Mouse (Mus musculus) limb, embryonic 15.5 days (tissue): ENCODE results near the gene Heyl. TPM values are rescaled to one million over a fixed set of nuclear protein-coding genes. Genes with fewer than 3 reads are reported as not detected.

Source experiments
- ATAC-seq: fragments of 200-750 bp; cut with Nextera tagmentation; 2 replicates; pipeline ENCODE4 v1.8.0; 2017; ENCODE audit warnings: low read depth, moderate TSS enrichment; ENCODE audit not compliant: insufficient number of reproducible peaks, low FRiP score, low TSS enrichment
- H3K27ac ChIP-seq: fragments of 300-500 bp; sonication (generic); 2 replicates; pipeline ENCODE4 v1.5.1; 2015; ENCODE audit warnings: moderate library complexity, mild to moderate bottlenecking, inconsistent platforms
- H3K27me3 ChIP-seq: fragments of 300-500 bp; sonication (generic); 2 replicates; pipeline ENCODE4 v1.6.1; 2015; ENCODE audit warnings: inconsistent platforms
- H3K36me3 ChIP-seq: fragments of 300-500 bp; sonication (generic); 2 replicates; pipeline ENCODE4 v1.6.1; 2015; ENCODE audit warnings: inconsistent platforms
- H3K4me1 ChIP-seq: fragments of 300-500 bp; sonication (generic); 2 replicates; pipeline ENCODE4 v1.6.1; 2015; ENCODE audit warnings: inconsistent platforms
- H3K4me2 ChIP-seq: fragments of 300-500 bp; sonication (generic); 2 replicates; pipeline ENCODE4 v1.6.1; 2015; ENCODE audit warnings: mild to moderate bottlenecking, inconsistent platforms
- H3K4me3 ChIP-seq: fragments of 300-500 bp; sonication (generic); 2 replicates; pipeline ENCODE4 v1.5.1; 2015; ENCODE audit warnings: mild to moderate bottlenecking, inconsistent platforms
- H3K9ac ChIP-seq: fragments of 300-500 bp; sonication (generic); 2 replicates; pipeline ENCODE4 v1.6.1; 2015; ENCODE audit warnings: inconsistent platforms
- H3K9me3 ChIP-seq: fragments of 300-500 bp; sonication (generic); 2 replicates; pipeline ENCODE4 v1.6.1; 2016; ENCODE audit warnings: inconsistent platforms
- WGBS: fragments of 180-500 bp; shearing (Covaris S2); methylation state at CpG from one replicate; pipeline ENCODE4 v1.1.7; 2015; 5-methylcytosine and 5-hydroxymethylcytosine counted together
- polyA plus RNA-seq: library from polyadenylated mRNA; unstranded; fragments of >200 nt; fragmentation: Nextera tagmentation; extraction: Ambion mirVana; gene quantifications from 2 replicates; pipeline ENCODE4 v1.2.1, GENCODE M21; 2015

The Heyl gene
- polyA plus RNA-seq, 1 experiment from 2014 or later = 11.0 TPM

DNA sequence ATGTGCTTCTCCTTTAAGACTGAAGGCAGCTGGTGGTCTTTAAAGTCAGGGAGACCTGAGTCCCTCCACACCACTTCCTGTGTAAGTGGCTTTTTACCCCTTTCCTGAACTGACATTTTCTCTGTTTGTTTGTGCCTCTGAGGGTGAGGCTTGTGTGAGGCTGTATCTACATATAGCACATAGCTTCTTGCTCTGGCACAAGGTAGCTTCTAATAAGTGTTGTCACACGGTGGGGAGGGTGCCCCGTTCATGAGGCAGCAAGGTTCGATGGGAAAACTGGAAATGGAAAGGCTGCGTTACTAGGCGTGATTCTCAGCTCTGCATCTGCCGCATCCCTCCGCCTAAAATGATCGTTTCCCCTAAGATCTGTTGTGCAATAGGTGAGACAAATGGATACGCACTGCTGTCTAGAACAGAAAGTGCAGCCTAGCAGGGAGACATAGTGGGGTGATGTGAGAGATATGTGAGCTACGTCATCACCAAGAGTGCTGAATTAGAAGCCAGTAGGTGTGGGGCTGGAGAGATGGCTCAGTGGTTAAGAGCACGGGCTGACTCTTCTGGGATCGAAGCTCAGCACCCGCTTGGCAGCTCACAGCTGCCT, 3.2 kb downstream of the Heyl start:
- Histone ChIP-seq H3K36me3 (no peaks in the 10 kb centered on the region), H3K4me2 (0 out of 2 replicates have a peak overlapping the region, but pooled peaks have one; percentile 14), H3K9me3 (no peaks in the 10 kb centered on the region), H3K4me1 (peaks cover 37% of the 10 kb centered on the region), H3K27me3 (peaks cover 62% of the 10 kb centered on the region), H3K9ac (no peak overlapping the region), H3K4me3 (no peak overlapping the region; the same call in 1 of the 2 replicates), H3K27ac (no peak overlapping the region)
- WGBS = 76% methylated on average over 13 of the region's 13 CpGs
- ATAC-seq = no peak

DNA sequence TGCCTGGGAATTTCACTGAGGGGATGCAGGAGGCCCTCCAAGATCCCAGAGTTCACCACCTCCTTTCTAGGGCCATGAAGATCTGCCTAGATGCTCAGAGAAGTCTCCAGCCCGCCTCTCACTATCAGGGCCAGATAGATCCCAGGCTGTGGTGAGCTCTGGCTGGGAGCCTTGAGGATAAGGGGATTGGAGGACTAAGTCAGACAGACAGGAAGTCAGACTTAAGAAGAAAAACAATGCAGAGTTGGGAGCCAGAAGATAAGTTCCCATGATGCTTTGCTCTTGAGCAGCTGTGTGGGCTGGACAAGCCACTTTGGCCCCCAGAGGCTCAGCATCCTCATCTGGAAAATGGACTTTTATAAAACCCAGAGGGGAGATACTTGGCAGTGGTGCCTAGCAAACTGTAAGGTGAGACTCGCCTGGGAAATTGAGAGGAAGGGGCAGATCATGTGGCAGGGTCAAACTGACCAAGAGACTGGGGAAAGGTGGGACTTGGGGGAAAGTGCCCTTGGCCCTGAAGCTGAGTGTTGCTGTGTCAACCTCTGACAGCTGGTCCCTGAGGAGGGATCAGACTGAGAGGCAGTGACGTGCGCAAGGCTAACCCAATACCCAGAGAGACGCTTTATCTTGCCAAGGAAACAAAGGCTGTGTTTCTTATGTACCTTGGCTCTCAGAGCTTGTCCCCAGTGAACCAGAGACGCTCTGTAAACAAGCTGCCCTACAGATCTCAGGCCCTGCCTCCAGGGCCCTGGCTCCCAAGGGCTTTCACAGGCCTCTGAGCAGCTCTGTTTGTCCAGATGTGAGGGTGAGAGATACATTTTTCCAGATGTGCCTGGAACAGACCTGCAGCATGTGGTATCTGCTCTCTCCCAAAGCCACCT, 4.3 kb downstream of the Heyl start:
- H3K9me3 ChIP-seq = no peaks in the 10 kb centered on the region
- H3K9ac ChIP-seq = no peak overlapping the region
- no peak overlapping the region for H3K27ac ChIP-seq
- H3K27me3 ChIP-seq = peaks cover 60% of the 10 kb centered on the region
- no peak for ATAC-seq
- H3K4me1 ChIP-seq = peaks cover 36% of the 10 kb centered on the region
- H3K4me3 ChIP-seq = no peak overlapping the region
- 65% methylated on average over 6 of the region's 6 CpGs for WGBS
- no peaks in the 10 kb centered on the region for H3K36me3 ChIP-seq
- no peak overlapping the region for H3K4me2 ChIP-seq

DNA sequence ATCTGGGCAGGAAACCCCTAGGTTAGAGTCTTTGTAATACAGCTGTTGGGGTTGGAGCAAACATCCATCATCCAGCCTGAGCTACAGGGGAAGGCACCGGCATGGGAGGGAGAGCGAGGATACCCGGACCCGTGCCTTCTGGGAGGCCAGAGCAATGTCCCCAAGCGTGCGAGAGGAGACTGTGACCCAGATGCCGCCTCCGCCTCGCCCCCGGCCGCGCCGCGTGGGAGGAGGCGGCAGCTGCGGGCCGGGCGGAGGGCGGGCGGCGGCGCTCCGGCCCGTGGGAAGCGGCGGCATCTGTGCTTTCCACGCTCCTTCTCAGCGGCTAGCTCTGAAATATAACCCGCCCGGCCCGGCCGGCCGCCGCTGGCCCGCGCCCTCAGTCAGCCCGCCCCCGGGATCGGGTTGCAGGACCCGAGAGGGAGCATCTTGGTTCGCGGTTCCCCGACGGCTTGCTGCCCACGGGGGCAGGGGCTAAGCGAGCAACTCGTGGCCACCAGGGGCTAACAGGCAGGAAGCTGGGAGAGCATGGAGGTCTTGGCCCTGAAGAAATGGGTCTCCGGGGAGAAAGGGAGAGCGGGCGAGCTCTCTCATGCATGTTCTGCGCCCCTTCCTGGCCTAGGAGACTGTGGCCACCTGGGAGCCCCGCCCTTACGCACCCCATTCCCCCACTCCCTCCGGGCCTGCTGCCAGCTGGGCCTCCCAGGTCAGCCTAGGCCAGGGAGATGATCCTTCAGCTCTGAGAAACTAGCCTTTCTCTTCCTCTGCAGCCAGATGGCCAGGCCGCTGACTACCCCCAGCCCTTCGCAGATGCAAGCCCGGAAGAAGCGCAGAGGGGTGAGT, 6.2 kb downstream of the Heyl start:
- H3K4me2 ChIP-seq = peak overlapping the region; percentile 72
- H3K4me3 ChIP-seq = peak overlapping the region; percentile 36
- no peak overlapping the region; the same call in 1 of the 2 replicates for H3K27ac ChIP-seq
- H3K9ac ChIP-seq = peak overlapping the region; percentile 31; the same call in 1 of the 2 replicates
- H3K4me1 ChIP-seq = peaks cover 21% of the 10 kb centered on the region
- H3K36me3 ChIP-seq = no peaks in the 10 kb centered on the region
- peaks cover 40% of the 10 kb centered on the region for H3K27me3 ChIP-seq
- peak; percentile 62 for ATAC-seq
- WGBS = 8% methylated on average over 58 of the region's 58 CpGs
- H3K9me3 ChIP-seq = no peaks in the 10 kb centered on the region

DNA sequence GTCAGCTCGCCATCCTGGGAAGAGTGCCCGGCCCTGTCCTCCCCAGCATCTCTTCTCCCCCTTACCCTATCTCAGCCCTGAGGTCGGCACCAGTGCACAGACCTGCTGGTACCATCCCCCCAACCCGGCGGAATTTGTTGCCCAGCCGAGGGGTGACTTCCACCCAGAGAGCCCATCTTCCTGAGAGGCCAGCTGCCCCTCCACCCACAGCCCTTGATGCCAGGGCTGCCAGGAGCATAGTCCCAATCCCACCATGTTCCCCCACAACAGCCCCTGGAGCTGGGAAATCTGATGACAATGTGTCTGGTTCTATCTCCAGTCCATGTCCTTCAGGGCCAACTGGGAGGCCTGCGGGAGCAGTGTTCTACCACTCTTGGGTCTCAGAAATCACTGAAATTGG, 12.9 kb downstream of the Heyl start:
- no peak for ATAC-seq
- no peak overlapping the region for H3K4me2 ChIP-seq
- no peaks in the 10 kb centered on the region for H3K36me3 ChIP-seq
- H3K9ac ChIP-seq = no peak overlapping the region
- H3K9me3 ChIP-seq = no peaks in the 10 kb centered on the region
- H3K4me3 ChIP-seq = no peak overlapping the region
- H3K27ac ChIP-seq = no peak overlapping the region
- H3K27me3 ChIP-seq = 0 out of 2 replicates have a peak, but pooled peaks cover 3% of the 10 kb centered on the region
- WGBS = 82% methylated on average over 7 of the region's 7 CpGs
- peaks cover 7% of the 10 kb centered on the region; the same call in 1 of the 2 replicates for H3K4me1 ChIP-seq

DNA sequence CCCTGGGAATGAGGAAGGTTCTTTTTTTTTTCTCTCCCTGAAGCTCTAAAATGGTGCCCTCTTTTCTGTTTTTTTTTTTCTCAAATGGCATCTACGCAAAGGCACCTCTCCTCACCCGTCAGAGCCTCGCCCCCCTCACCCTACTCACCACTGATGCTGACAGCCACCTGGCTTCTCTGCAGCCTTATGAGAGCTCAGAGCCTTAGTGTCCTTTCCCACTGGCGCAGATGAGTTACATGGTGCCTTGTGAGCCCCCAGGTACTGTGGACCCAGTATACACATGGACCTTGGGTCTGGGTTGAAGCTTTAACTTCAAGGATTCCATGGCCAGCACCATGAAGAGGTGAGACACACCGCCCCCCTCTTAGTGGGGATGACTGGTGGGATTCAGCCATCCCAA, 13.3 kb downstream of the Heyl start:
- H3K4me1 ChIP-seq = peaks cover 7% of the 10 kb centered on the region; the same call in 1 of the 2 replicates
- H3K27me3 ChIP-seq = no peaks in the 10 kb centered on the region
- 91% methylated on average over 5 of the region's 5 CpGs for WGBS
- H3K27ac ChIP-seq = no peak overlapping the region
- no peaks in the 10 kb centered on the region for H3K36me3 ChIP-seq
- ATAC-seq = no peak
- H3K4me2 ChIP-seq = no peak overlapping the region
- no peaks in the 10 kb centered on the region for H3K9me3 ChIP-seq
- H3K4me3 ChIP-seq = no peak overlapping the region
- H3K9ac ChIP-seq = no peak overlapping the region

DNA sequence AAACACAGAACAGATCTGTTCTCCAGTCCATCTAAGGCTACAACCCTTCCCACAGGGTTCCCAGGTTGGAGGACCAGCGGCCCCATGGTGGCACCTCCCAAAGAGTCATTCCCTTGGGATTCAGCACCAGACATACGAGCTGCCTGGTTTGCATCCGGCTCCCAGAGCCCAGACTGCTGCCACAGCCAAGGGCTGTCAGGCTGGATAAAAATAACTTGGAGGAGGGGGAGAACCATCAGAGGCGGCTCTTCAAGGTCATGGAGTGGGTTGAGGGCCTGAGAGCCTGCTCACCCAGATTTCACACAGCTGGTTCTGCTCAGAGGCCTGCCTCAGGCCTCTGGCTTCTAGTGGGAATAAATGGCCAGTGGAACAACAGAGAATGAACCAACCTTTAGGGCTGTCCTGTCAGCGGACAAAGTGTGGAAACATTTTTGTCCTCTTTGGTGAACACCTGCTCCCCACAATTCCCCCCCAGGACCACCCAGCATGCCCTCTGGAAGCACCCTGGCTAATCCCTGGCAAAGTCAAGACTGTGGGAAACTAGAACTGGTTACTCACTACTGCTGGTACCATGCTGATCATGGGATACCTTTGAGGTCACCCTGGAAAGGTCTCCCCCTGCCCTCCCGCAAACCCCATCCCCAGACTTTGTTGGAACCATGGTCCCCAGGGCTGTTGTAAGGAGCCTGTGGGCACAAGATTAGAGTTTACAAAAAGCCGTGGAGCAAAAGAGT, 14.0 kb downstream of the Heyl start:
- Histone ChIP-seq H3K27ac (no peak overlapping the region), H3K36me3 (no peaks in the 10 kb centered on the region), H3K9ac (no peak overlapping the region), H3K4me2 (no peak overlapping the region), H3K4me1 (peaks cover 7% of the 10 kb centered on the region; the same call in 1 of the 2 replicates), H3K4me3 (no peak overlapping the region), H3K9me3 (no peaks in the 10 kb centered on the region), H3K27me3 (no peaks in the 10 kb centered on the region)
- 52% methylated on average over 7 of the region's 7 CpGs for WGBS
- no peak; the same call in 1 of the 2 replicates for ATAC-seq

DNA sequence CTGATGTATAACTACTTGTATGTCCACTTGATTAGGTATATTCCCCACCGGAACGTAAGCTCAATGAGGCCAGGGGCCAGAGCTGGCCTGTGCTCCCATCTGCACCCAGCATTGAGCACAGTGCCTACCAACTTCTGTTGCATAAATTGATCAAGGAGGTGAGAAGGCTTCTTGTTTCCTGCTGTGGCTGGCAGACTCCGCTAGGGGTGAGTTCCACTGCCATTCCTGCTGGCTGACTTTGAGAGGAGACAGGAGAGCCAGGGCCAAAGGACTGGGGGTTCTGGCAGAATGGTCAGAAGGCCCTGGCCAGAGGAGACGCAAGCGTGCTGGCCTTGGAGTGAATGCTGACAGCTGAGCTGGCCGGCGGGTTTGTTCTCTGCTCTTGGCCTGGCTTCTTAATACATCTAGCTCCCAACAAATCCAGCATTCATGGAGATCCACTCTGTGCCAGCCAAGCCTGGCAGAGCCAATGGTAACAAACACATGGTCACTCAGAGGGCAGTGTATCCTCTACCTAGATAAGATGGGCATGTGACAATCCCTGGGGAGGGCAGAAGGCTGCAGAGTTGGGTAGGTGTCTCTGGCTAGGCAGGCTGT, 15.7 kb downstream of the Heyl start:
- 72% methylated on average over 7 of the region's 7 CpGs for WGBS

DNA sequence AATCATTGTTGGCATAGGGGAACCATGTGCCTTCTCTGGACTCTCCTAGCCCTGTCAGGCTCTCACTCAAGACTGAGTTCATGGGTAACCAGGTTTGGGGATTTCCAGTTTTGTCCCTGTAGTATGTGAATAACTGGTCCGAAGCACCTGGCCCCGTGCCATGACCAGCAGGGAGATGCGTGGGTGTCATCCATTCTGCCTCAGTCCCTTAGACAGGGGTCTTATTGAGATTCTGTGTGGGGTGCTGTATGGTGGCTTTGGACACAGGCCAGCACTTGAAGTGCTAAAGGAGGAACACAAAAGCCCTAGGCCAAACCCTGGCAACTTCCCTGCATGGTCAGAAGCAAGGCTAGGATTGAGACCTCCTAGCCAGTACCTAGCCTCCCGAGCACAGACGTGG, 18.9 kb downstream of the Heyl start:
- no peaks in the 10 kb centered on the region for H3K36me3 ChIP-seq
- WGBS = 77% methylated on average over 5 of the region's 5 CpGs
- no peaks in the 10 kb centered on the region for H3K27me3 ChIP-seq
- no peak for ATAC-seq
- H3K4me2 ChIP-seq = no peak overlapping the region
- H3K27ac ChIP-seq = no peak overlapping the region
- no peak overlapping the region for H3K9ac ChIP-seq
- H3K4me1 ChIP-seq = peaks cover under 1% of the 10 kb centered on the region; the same call in 1 of the 2 replicates
- no peaks in the 10 kb centered on the region for H3K9me3 ChIP-seq
- H3K4me3 ChIP-seq = no peak overlapping the region

More for the DNA sequence above, 15.7 kb downstream of the Heyl start:
- Histone ChIP-seq H3K9me3 (no peaks in the 10 kb centered on the region), H3K4me2 (no peak overlapping the region), H3K4me3 (no peak overlapping the region), H3K27me3 (no peaks in the 10 kb centered on the region), H3K9ac (no peak overlapping the region), H3K27ac (0 out of 2 replicates have a peak overlapping the region, but pooled peaks have one; percentile 3), H3K36me3 (no peaks in the 10 kb centered on the region), H3K4me1 (peaks cover 7% of the 10 kb centered on the region; the same call in 1 of the 2 replicates)
- no peak for ATAC-seq

DNA sequence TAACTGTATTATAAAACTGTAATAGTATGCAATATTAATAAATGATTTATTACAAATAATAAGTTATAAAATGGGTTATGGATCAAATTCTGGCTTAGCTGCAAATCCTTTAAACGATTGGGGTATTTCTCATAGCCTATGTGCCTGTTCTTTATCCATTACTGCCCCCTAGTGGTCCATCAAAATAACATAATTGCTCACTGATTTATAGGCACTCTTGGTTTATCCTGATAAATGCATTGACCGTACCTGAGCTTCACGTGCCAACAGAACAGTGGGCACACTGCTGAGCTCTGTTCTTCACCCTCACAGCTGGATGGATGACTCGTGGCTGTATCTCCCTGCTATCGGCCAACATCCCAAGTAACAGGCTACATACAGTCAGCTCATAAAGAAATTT, 21.3 kb downstream of the Heyl start:
- no peak for ATAC-seq
- 13% methylated on average over 5 of the region's 5 CpGs for WGBS

DNA sequence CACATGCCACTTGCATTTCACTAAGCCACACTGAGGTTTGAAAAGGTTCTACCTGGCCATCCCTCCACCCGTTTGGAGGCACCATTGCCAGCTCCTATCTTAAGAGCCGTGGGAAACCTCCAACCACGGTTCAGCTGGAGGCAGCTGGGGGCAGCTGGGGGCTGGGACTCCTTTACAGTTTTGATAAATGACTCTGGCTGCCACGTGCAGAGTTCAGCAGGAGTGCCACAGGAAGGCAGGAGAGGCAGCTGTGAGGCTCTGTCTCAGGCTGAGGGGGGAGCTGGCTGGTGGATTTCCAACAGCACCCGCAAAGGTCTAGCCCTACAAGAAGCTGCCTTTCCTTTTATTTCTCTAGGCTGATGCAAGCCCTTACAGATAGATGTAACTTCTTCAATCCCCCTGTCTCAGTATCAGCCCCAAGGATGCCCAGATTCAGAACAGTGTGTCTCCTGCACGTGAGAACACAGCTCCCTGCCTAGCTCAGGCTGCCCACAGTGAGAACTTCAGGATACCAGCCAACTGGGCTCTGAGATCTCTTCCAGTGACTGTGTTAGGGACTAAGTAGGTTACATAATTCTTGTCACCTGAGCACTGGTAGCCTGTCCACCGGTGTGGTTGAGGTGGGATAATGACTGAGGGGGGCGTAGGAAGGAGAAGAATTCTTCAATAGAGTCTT, 26.9 kb downstream of the Heyl start:
- 27% methylated on average over 8 of the region's 8 CpGs for WGBS
- Histone ChIP-seq H3K4me2 (no peak overlapping the region), H3K9me3 (no peaks in the 10 kb centered on the region), H3K4me1 (peaks cover 4% of the 10 kb centered on the region; the same call in 1 of the 2 replicates), H3K27ac (no peak overlapping the region), H3K4me3 (no peak overlapping the region), H3K27me3 (no peaks in the 10 kb centered on the region), H3K9ac (no peak overlapping the region), H3K36me3 (no peaks in the 10 kb centered on the region)
- ATAC-seq = no peak; the same call in 1 of the 2 replicates

More for the DNA sequence above, 21.3 kb downstream of the Heyl start:
- no peak overlapping the region for H3K9ac ChIP-seq
- H3K27me3 ChIP-seq = no peaks in the 10 kb centered on the region
- H3K36me3 ChIP-seq = no peaks in the 10 kb centered on the region
- no peaks in the 10 kb centered on the region for H3K4me1 ChIP-seq
- H3K9me3 ChIP-seq = no peaks in the 10 kb centered on the region
- H3K27ac ChIP-seq = no peak overlapping the region
- no peak overlapping the region for H3K4me2 ChIP-seq
- H3K4me3 ChIP-seq = no peak overlapping the region
